Mouse (Mus musculus): Measurements from ENCODE around the gene Casr.

Gene Casr

GRCm38 (mm10) chr16:36561386-36562338 lies at the start of gene Casr:
TSS of gene Casr (minus strand) at chr16:36562141.
- DNase-seq (ENCODE audit: low read depth), result no peak

- no peak for DNase-seq (ENCODE audit: low read depth)
Measured at GRCm38 (mm10) chr16:36602632-36603031, 40.7 kb upstream of the Casr start.

DNA sequence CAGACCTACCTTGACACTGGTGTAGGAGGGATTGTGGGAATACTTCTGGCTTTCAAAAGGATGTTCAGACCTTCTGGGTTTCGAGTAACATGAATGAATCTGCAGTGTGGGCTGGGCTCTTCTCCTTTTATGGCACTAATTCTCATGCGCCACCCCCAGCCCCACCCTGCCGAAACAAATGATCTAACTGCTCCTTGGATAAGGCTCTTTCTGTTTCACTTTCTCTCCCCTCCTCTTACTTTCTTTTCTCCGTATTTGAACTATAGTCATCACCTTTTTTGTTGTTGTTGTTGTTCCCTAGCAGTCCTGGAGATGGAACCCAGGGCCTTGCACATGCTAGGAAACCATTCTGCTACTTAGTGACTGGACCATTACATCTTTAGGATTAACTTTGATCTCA lies 36.3 kb upstream of the Casr start:
- DNase-seq (ENCODE audit: low read depth), result no peak

DNA sequence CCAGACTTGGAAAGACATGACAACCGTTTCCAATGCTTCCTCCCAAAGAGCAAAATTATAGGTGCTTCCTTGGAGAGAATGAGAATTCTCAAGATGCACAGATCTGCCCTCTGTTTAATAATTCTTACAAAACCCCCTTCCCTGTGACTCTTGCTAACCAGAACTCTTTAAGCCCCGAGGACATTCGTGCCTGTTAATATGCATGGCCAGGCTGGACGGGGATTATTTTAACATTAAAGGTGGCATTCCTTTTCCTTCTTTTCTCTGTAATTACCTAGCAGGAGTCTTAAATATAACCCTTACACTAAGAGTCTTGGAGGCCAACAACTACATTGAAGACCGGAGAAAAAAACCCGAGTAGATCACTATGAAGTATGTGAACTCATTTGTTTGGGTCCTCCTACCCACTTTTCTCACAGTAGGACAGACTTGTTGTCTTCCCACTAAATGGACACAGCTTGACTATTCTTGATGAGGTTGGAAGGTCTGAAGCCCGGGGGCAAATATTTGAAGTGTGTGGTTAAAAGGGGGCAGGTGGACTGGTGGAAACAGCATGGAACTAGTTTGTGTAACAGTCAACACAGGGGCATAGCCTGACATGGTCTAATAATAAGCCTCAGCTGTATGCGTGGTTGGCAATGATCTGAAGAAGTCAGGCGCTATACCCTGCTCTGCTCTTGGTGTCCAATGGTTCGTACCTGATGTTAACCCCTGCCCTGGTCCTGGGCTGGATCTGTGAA lies 34.9 kb upstream of the Casr start:
- no peak for DNase-seq (ENCODE audit: low read depth)

GRCm38 (mm10) chr16:36589898-36590297 lies 28.0 kb upstream of the Casr start:
- no peak for DNase-seq (ENCODE audit: low read depth)

- no peak for DNase-seq (ENCODE audit: low read depth)
Measured at GRCm38 (mm10) chr16:36587971-36588370, 26.0 kb upstream of the Casr start.

DNA sequence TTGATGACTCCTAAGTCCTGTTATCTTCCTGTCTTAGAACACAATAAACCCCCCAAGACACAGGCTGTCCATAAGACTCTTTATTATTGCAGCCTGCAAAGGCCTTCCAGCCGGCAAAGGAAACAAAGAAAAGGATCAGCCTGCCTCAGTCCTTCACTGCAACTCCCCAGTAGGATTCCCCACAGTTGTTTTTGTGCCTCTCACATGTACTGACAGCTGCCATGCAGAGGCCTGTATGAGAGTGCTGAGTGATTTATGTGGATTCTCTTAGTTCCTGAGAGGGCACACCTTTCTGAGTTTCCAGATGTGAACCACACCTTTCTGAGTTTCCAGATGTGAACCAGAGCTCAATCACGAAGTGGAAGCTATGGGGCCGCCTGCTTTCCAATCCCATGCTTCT lies 20.1 kb upstream of the Casr start:
- no peak for DNase-seq (ENCODE audit: low read depth)

- DNase-seq (ENCODE audit: low read depth), result no peak
Measured at GRCm38 (mm10) chr16:36571942-36572341, 10.0 kb upstream of the Casr start.

DNA sequence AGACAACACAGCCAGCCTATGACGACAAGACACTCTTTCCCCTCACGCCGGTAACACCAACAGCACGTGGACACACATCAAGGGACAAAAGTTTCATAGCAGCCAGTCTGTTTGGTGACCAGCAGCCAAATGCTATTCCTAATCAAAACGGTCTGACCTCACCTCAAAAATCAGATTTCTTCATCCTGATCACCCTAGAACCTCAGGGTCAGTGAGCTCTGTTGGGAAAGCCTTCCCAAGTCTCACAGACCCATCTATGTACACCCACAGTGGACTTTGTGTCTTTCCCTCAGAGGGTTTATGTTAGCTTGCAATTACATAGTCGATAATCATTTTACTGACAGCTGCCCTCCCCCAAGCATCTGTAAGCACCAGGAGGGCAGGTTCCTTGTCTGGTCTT lies 2.4 kb downstream of the Casr start:
- DNase-seq (ENCODE audit: low read depth), result no peak

- no peak for DNase-seq (ENCODE audit: low read depth)
Measured at GRCm38 (mm10) chr16:36555672-36556165, 6.2 kb downstream of the Casr start.

DNA sequence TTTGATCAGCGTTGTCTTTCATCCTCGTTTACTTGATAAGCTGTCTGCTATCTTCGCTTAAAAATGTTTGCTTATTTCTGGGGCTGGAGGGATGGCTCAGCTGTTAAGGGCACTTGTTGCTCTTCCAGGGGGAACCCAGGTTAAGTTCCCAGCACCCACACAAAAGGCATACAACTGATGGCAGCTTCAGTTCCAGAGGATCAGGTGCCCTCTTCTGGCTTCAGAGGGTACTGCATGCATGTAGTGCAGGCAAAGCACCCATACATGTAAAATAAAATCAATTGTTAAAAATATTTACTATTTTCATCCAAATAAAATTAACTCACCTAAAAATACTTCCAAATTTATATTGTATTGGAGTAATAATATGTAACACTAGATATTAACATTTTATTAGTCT lies 8.3 kb downstream of the Casr start:
- no peak for DNase-seq (ENCODE audit: low read depth)

DNA sequence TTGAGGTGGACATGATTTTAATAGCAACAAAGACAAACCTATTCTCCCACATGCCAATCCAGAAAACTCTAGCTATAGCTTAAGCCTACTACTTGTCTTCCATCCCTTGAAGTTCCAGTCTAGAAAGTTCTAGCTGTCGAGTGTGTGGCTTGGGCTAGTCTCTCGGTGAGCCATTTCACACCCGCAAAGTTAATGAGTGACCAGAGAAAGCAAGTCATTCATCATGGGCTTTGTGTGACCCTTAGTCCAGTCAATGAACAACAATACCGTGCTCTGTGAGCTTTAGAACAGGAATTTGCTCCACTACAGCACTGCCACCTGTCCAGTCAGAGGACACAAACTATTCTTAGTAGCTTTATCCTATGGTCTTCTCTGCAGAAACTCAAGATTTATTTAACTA lies 16.6 kb downstream of the Casr start:
- DNase-seq (ENCODE audit: low read depth), result no peak

GRCm38 (mm10) chr16:36543091-36543490 lies 18.9 kb downstream of the Casr start:
- no peak for DNase-seq (ENCODE audit: low read depth)

DNA sequence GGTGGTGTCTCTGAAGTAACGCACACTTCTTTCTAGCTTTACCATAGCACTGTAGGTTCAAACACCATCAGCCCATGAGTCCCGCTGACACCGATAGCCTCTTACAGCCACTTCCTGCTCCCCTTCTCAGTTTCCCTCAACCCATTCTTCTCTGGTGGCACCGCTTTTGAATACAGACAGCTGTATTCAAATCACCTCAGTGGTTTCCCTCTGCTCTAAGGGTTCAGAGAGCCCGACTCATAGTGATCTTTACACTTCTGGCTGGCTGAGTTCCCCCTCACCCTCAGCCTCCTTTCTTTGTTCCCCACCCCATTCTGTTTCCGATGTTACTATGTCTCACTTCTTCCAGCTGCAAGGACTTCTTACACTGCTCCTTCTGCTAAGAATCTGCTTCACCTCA lies 21.1 kb downstream of the Casr start:
- DNase-seq (ENCODE audit: low read depth), result no peak

DNA sequence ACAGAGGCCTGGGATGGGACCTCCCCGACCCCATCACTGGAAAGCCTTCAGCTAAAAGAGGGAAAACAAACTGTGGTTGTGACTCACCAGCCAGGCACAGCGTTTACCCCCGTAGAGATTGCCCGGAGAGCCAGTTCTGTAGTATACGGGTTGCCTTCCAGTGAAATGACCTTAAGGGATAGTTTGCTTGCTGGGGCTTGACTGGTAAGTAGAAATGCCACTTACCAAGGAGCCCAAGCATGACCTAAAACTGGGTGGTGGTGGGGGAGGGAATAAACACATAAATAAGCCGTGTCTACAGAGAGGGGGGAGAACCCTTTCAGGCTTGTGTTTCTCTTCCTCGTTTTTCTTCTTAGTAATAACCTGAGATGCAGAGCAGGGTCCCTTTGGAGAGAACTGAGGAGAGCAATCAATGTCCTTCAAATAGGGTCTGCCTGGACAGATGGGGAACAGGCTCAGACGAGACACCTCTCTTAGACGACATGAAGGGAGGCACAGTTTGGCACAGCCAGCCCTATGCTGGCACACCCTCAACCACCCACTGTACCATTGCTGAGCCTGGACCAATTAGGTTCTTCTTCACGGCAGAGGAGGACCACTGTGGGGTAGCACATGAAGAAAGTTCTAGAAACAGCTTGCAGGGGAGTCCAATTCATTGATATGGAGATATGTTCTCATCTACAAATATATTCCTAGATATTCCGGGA lies 28.8 kb downstream of the Casr start:
- no peak for DNase-seq (ENCODE audit: low read depth)

GRCm38 (mm10) chr16:36532046-36532445 lies 29.9 kb downstream of the Casr start:
- no peak for DNase-seq (ENCODE audit: low read depth)

- DNase-seq (ENCODE audit: low read depth), result no peak
Measured at GRCm38 (mm10) chr16:36531630-36532029, 30.3 kb downstream of the Casr start.

GRCm38 (mm10) chr16:36530566-36531552 lies 31.1 kb downstream of the Casr start:
- DNase-seq (ENCODE audit: low read depth), result no peak

DNA sequence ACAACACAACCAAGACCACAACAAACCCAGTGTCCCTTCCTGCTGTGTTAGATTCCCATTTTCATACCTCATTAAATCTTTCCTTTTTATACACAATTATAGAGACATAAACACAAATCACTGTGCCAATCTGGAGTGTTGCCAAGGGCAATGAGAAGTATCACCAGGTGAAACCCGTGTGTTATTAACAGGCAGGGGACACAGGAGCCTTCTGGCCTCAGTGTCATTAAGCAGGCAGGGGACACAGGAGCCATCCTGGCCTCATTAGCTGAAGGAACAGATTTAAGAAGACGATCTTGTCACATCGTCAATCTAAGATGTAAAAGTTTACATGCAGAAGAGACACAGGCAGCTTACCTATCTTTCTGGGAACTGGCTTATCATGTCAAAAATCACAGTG lies 33.1 kb downstream of the Casr start:
- DNase-seq (ENCODE audit: low read depth), result no peak

DNA sequence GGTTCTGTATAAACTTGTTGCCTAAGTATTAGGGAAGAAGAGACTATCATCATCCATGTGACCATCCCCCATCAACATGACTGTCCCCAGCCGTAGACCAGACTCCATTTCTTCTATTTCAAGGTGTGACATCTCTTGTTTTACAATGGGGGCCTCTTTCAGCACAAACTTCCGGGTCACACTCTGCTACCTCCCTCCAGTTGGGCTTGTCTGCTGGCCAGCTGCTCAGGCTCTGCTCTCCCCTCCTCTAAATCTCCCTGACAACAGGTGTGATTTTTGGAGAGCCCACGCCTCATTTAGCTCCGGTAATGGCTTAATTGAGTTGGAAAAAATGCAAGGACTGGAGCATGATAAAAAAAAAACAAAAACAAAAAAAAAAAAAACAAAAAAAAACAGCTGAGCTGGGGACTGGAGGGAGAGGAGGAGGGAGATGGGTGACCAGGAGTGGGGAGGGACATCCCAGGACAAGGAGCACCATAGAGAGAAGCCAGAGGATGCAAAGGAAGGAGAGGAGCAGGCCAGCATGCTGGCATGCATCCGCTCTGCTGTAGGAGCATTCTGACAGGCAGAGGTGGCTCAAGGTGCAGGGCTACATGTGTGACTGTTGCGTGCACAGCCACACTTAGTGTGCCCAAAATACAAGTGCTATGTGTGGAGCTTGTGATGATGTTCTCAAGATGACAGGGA lies 35.2 kb downstream of the Casr start:
- no peak for DNase-seq (ENCODE audit: low read depth)

GRCm38 (mm10) chr16:36523095-36523494 lies 38.8 kb downstream of the Casr start:
- DNase-seq (ENCODE audit: low read depth), result no peak
